Mouse (Mus musculus) thymus, postnatal 10 days (tissue): Measurements from ENCODE around the gene Irak1bp1.

Experiments used
- DNase-seq, 2 experiments: peaks; one replicate each; pipeline ENCODE4 v3.0.0; 2021; ENCODE audit warnings: low spot score in 2 of 2

Irak1bp1 gene

DNA sequence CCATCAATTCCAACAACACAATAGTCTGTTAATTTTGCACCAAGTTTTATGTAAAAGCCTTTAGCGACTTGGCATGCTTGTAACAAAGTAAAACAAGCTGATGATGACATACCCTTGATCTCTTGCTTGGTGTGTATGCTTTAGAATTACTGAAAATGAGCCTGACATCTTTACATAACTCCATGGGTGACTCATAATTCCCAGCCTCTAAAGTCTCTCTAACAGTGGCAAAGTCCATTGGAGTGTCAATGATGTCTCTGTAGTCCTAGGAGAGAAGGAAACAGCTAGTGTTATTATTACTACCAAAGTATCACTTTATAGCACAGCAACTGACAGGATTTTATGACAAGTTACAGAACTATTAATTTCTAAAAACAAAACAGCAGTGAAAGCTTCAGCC is 47.7 kb downstream of the Irak1bp1 start:
- DNase-seq = no peak

DNA sequence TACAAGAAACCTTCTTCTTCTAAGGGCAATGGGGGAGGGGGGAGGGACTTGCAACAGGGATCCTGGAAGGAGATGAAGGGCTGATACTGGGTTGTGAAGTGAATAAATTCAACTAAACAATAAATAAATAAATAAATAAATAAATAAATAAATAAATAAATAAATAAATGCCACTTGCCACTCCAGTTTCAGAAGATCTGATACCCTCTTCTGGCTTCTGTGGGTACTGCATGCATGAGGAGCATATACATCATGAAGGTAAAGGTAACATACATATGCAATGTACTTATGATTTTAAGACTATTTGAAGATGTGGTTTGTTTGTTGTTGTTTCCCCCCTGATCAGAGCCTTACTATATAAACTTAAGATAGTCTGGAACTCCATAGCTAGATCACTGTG is 54.8 kb downstream of the Irak1bp1 start:
- no peak for DNase-seq

DNA sequence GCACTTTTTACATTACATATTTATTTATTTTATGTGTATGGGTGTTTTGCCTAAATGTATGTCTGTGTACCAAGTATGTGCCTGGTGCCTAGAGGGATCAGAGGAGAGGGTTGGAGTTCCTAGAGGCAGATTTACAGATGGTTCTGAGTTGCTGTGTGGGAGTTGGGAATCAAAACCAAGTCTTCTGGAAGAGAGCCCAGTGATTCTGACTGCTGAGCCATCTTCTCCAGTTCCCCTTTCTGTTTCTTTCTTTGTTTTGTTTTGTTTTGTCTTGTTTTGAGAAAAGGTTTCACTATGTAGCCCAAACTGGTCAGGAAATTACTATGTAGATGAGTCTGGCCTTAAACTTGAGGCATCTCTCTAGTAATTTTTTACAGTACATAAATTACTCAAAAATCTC is 59.3 kb downstream of the Irak1bp1 start:
- no peak for DNase-seq
